Comparison of ENCODE assay signal across 22 mouse cellular contexts in genomic region chr5:104023289-104024020, GRCm38 (mm10). TPM values are rescaled to one million over a fixed set of nuclear protein-coding genes. Genes with fewer than 3 reads are reported as not detected.
DNase-seq lines count a peak whose midpoint lies in the region; ATAC-seq and TF ChIP-seq lines count a peak whose summit lies in the region.
"Had no signal": no experiment of that assay in that cellular context is flagged by ENCODE, and none has a peak within 500 bp of the region (broad histone marks: within the 10 kb centered on the region; RNA-seq: fewer than 3 reads in every experiment).

No protein-coding gene starts in this region.

- peak overlapping the region; percentile 29 for H3K4me2 ChIP-seq in lung, postnatal 0 days (replicated peaks; ENCODE audit: low read depth, low read length)
- peak overlapping the region; percentile 19; the same call in 1 of the 2 replicates for H3K4me2 ChIP-seq in liver, embryonic 16.5 days (ENCODE audit: low read depth, low read length)
- no peak overlapping the region for H3K4me2 ChIP-seq in stomach, postnatal 0 days (replicated peaks; ENCODE audit: low read depth)
- H3K4me2 ChIP-seq: embryonic facial prominence, embryonic 15.5 days; forebrain, embryonic 13.5 days; heart, embryonic 11.5 days had no signal

- DNase-seq in lung, postnatal 0 days (ENCODE audit: low spot score), result peak; percentile 71
- no peak for DNase-seq in lung, postnatal 4 days
- peak; percentile 33 for DNase-seq in R1 (ENCODE audit: low read depth, low spot score)
- no peak for DNase-seq in stomach, postnatal 0 days (ENCODE audit: low spot score)
- no peak for DNase-seq in layer of hippocampus, adult 9-11 months
- no peak for DNase-seq in layer of hippocampus, adult 2 months (ENCODE audit: low spot score in 2 of 2)
- DNase-seq: adrenal gland, postnatal 10 days; cerebellum, adult 11 months; heart, postnatal 4 days; retina, postnatal 1 day; spleen, adult 18-20 months had no signal

- peak; percentile 43; the same call in 1 of the 2 replicates for TF ChIP-seq EP300 in lung, postnatal 0 days (IDR thresholded peaks at IDR 0.05)
- TF ChIP-seq EP300 in stomach, postnatal 0 days (optimal IDR thresholded peaks at IDR 0.05), result no peak

- H3K9ac ChIP-seq in lung, postnatal 0 days (replicated peaks; ENCODE audit: low read depth), result no peak overlapping the region
- no peak overlapping the region for H3K9ac ChIP-seq in liver, embryonic 16.5 days (ENCODE audit: low read depth, low read length)
- no peak overlapping the region; the same call in 1 of the 2 replicates for H3K9ac ChIP-seq in stomach, postnatal 0 days (ENCODE audit: low read length)
- H3K9ac ChIP-seq: embryonic facial prominence, embryonic 15.5 days; forebrain, embryonic 13.5 days had no signal

- H3K36me3 ChIP-seq in lung, postnatal 0 days (ENCODE audit: insufficient read depth, low read length), result no peaks in the 10 kb centered on the region
- no peaks in the 10 kb centered on the region for H3K36me3 ChIP-seq in liver, embryonic 16.5 days (ENCODE audit: control insufficient read depth, insufficient read depth)
- H3K36me3 ChIP-seq in stomach, postnatal 0 days (ENCODE audit: control insufficient read depth, insufficient read depth, low read length), result no peaks in the 10 kb centered on the region
- H3K36me3 ChIP-seq: embryonic facial prominence, embryonic 15.5 days had no signal

- TF ChIP-seq CTCF in lung, postnatal 0 days (IDR thresholded peaks at IDR 0.05), result no peak
- TF ChIP-seq CTCF in stomach, postnatal 0 days (IDR thresholded peaks at IDR 0.05; ENCODE audit: low read depth), result no peak
- TF ChIP-seq CTCF in layer of hippocampus, adult 2 months (conservative IDR thresholded peaks at IDR 0.05), result no peak

- no peak for ATAC-seq in lung, postnatal 0 days
- no peak for ATAC-seq in liver, embryonic 16.5 days (ENCODE audit: low read depth)
- no peak for ATAC-seq in stomach, postnatal 0 days (ENCODE audit: low FRiP score, low TSS enrichment)
- ATAC-seq: forebrain, embryonic 13.5 days had no signal

- peaks cover 19% of the 10 kb centered on the region; the same call in 1 of the 2 replicates for H3K4me1 ChIP-seq in lung, postnatal 0 days (ENCODE audit: insufficient read depth, low read depth, low read length)
- peaks cover 13% of the 10 kb centered on the region for H3K4me1 ChIP-seq in liver, embryonic 16.5 days (ENCODE audit: control insufficient read depth, low read depth, low read length)
- peaks cover 4% of the 10 kb centered on the region; the same call in 1 of the 2 replicates for H3K4me1 ChIP-seq in stomach, postnatal 0 days (replicated peaks; ENCODE audit: control insufficient read depth, insufficient read depth)

- H3K9me3 ChIP-seq in lung, postnatal 0 days (ENCODE audit: low read length), result no peaks in the 10 kb centered on the region
- no peaks in the 10 kb centered on the region for H3K9me3 ChIP-seq in liver, embryonic 16.5 days (replicated peaks; ENCODE audit: control insufficient read depth, low read length)
- no peaks in the 10 kb centered on the region for H3K9me3 ChIP-seq in stomach, postnatal 0 days (ENCODE audit: control insufficient read depth, low read length)
- H3K9me3 ChIP-seq: embryonic facial prominence, embryonic 15.5 days; forebrain, embryonic 13.5 days had no signal

- peak overlapping the region; percentile 51 for H3K27ac ChIP-seq in lung, postnatal 0 days (ENCODE audit: low read length)
- H3K27ac ChIP-seq in liver, embryonic 16.5 days (ENCODE audit: low read length), result 0 out of 2 replicates have a peak overlapping the region, but pooled peaks have one; percentile 15
- H3K27ac ChIP-seq in stomach, postnatal 0 days (replicated peaks), result peak overlapping the region; percentile 25; the same call in 1 of the 2 replicates
- no peak overlapping the region; the same call in 1 of the 2 replicates for H3K27ac ChIP-seq in layer of hippocampus, adult 2 months
- H3K27ac ChIP-seq: embryonic facial prominence, embryonic 15.5 days; forebrain, embryonic 13.5 days had no signal

- 48% methylated on average over 8 of the region's 8 CpGs for WGBS in lung, postnatal 0 days
- 38% methylated on average over 8 of the region's 8 CpGs for WGBS in liver, embryonic 16.5 days (ENCODE audit: insufficient replicate concordance)
- 58% methylated on average over 8 of the region's 8 CpGs for WGBS in stomach, postnatal 0 days

- no peaks in the 10 kb centered on the region for H3K27me3 ChIP-seq in lung, postnatal 0 days (replicated peaks; ENCODE audit: insufficient read depth, low read length)
- H3K27me3 ChIP-seq in liver, embryonic 16.5 days (ENCODE audit: control insufficient read depth, insufficient read depth, low read depth, low read length), result no peaks in the 10 kb centered on the region
- H3K27me3 ChIP-seq in stomach, postnatal 0 days (ENCODE audit: control insufficient read depth, insufficient read depth, low read length), result no peaks in the 10 kb centered on the region

- H3K4me3 ChIP-seq in lung, postnatal 0 days (ENCODE audit: low read depth, low read length), result no peak overlapping the region
- H3K4me3 ChIP-seq in liver, embryonic 16.5 days (ENCODE audit: low read depth, low read length), result no peak overlapping the region
- no peak overlapping the region for H3K4me3 ChIP-seq in stomach, postnatal 0 days (ENCODE audit: low read depth, low read length)
- no peak overlapping the region for H3K4me3 ChIP-seq in layer of hippocampus, adult 2 months
- H3K4me3 ChIP-seq: embryonic facial prominence, embryonic 15.5 days; forebrain, embryonic 13.5 days had no signal

RNA-seq across cellular contexts. Expression of gene Hsd17b11, which starts 1.7 kb away (rescaled TPM):
- polyA plus RNA-seq in lung, postnatal 0 days (2015; fragmentation: Nextera tagmentation; extraction: Ambion mirVana), result 15.9 and 17.8 TPM in 2 replicates
- 3.2 and 3.6 TPM in 2 replicates for polyA plus RNA-seq in liver, embryonic 16.5 days (2015; fragmentation: Nextera tagmentation; extraction: Ambion mirVana)
- polyA plus RNA-seq in stomach, postnatal 0 days (2015; fragmentation: Nextera tagmentation; extraction: Ambion mirVana), result 19.1 and 20.9 TPM in 2 replicates
- total RNA-seq in layer of hippocampus, adult 2 months (2021), result 10 to 100 TPM; 48.0 to 53.9 TPM

RNA-seq across cellular contexts. Expression of gene Nudt9, which starts 22.7 kb away (rescaled TPM):
- 58.8 and 66.0 TPM in 2 replicates for polyA plus RNA-seq in lung, postnatal 0 days (2015; fragmentation: Nextera tagmentation; extraction: Ambion mirVana)
- 62.1 and 67.1 TPM in 2 replicates for polyA plus RNA-seq in liver, embryonic 16.5 days (2015; fragmentation: Nextera tagmentation; extraction: Ambion mirVana)
- polyA plus RNA-seq in stomach, postnatal 0 days (2015; fragmentation: Nextera tagmentation; extraction: Ambion mirVana), result 53.0 and 57.1 TPM in 2 replicates
- 10 to 100 TPM; 66.4 to 71.5 TPM for total RNA-seq in layer of hippocampus, adult 2 months (2021)

RNA-seq across cellular contexts. Expression of gene Hsd17b13, which starts 46.2 kb away (rescaled TPM):
- polyA plus RNA-seq in lung, postnatal 0 days (2015; fragmentation: Nextera tagmentation; extraction: Ambion mirVana), result 0.20 TPM in 1 of 2 replicates, not detected in the other
- polyA plus RNA-seq in liver, embryonic 16.5 days (2015; fragmentation: Nextera tagmentation; extraction: Ambion mirVana), result 89.7 and 110 TPM in 2 replicates
- 3.2 and 3.4 TPM in 2 replicates for polyA plus RNA-seq in stomach, postnatal 0 days (2015; fragmentation: Nextera tagmentation; extraction: Ambion mirVana)
- not detected for total RNA-seq in layer of hippocampus, adult 2 months (2021)
- total RNA-seq: layer of hippocampus, postnatal 10 days; monocyte, adult 5-6 weeks had no signal
- polyA plus RNA-seq: forebrain, embryonic 13.5 days; neural tube, embryonic 14.5 days had no signal

RNA-seq across cellular contexts. Expression of gene Gm17660, which starts 54.0 kb away (rescaled TPM):
- polyA plus RNA-seq in lung, postnatal 0 days (2015; fragmentation: Nextera tagmentation; extraction: Ambion mirVana), result not detected in 2 replicates
- polyA plus RNA-seq in liver, embryonic 16.5 days (2015; fragmentation: Nextera tagmentation; extraction: Ambion mirVana), result not detected in 2 replicates
- 0.35 TPM in 1 of 2 replicates, not detected in the other for polyA plus RNA-seq in stomach, postnatal 0 days (2015; fragmentation: Nextera tagmentation; extraction: Ambion mirVana)
- not detected for total RNA-seq in layer of hippocampus, adult 2 months (2021)
- total RNA-seq: adrenal gland, postnatal 10 days; gastrocnemius, adult 18-20 months; heart, postnatal 4 days; layer of hippocampus, postnatal 10 days; megakaryocyte progenitor cell, adult 5-6 weeks; monocyte, adult 5-6 weeks had no signal
- polyA plus RNA-seq: forebrain, embryonic 13.5 days; heart, embryonic 11.5 days; intestine, embryonic 14.5 days; kidney, postnatal 0 days had no signal

Comparison
In these comparisons a context has a peak if more than half of its experiments do, and no peak if none do; other contexts are left out.
1. DNase-seq: peak in lung, postnatal 0 days (single experiment) and R1 (single experiment); none in lung, postnatal 4 days (0 of 2), stomach, postnatal 0 days (single experiment), layer of hippocampus, adult 9-11 months (single experiment) and layer of hippocampus, adult 2 months (0 of 2).
2. RNA of gene Hsd17b13, which starts 46.2 kb away (polyA plus RNA-seq): 89.7 to 110 TPM in liver, embryonic 16.5 days; 3.2 to 3.4 TPM in stomach, postnatal 0 days and 0.20 TPM in lung, postnatal 0 days; every median in the first group is over 10 times any median in the second.